Mouse (Mus musculus): Measurements from ENCODE around the gene Satl1. TPM values are rescaled to one million over a fixed set of nuclear protein-coding genes. Genes with fewer than 3 reads are reported as not detected.

Satl1 gene
- polyA plus RNA-seq, 1 experiment from 2014 or later = not detected

Other genes starting within 250 kb of the Satl1 start
- 0.12 TPM in 1 of 2 replicates, not detected in the other for gene 4933403O08Rik, start 167.7 kb downstream of the Satl1 start, polyA plus RNA-seq (2015; fragmentation: Nextera tagmentation; extraction: Ambion mirVana)
- 48.3 and 58.0 TPM in 2 replicates for gene Apool, start 95.4 kb downstream of the Satl1 start, polyA plus RNA-seq (2015; fragmentation: Nextera tagmentation; extraction: Ambion mirVana)
- not detected in 2 replicates for gene 2010106E10Rik, start 88.5 kb upstream of the Satl1 start, polyA plus RNA-seq (2015; fragmentation: Nextera tagmentation; extraction: Ambion mirVana)
- 12.7 and 13.6 TPM in 2 replicates for gene Zfp711, start 193.7 kb upstream of the Satl1 start, polyA plus RNA-seq (2015; fragmentation: Nextera tagmentation; extraction: Ambion mirVana)